Mouse (Mus musculus) olfactory bulb, adult 2 months (tissue): ENCODE measurements around the gene Cdiptos.

ENCODE experiments used
- CTCF ChIP-seq: fragments of 200-500 bp; IDR thresholded peaks from 2 replicates; pipeline ENCODE4 v1.5.1; 2012; ENCODE audit warnings: low read depth, mild to moderate bottlenecking, low read length, moderate library complexity; ENCODE audit not compliant: insufficient read depth
- POLR2A ChIP-seq: fragments of 200-500 bp; IDR thresholded peaks from 2 replicates; pipeline ENCODE4 v1.6.1; 2012; ENCODE audit warnings: mild to moderate bottlenecking, low read depth, low read length, moderate library complexity; ENCODE audit not compliant: insufficient read depth

DNA sequence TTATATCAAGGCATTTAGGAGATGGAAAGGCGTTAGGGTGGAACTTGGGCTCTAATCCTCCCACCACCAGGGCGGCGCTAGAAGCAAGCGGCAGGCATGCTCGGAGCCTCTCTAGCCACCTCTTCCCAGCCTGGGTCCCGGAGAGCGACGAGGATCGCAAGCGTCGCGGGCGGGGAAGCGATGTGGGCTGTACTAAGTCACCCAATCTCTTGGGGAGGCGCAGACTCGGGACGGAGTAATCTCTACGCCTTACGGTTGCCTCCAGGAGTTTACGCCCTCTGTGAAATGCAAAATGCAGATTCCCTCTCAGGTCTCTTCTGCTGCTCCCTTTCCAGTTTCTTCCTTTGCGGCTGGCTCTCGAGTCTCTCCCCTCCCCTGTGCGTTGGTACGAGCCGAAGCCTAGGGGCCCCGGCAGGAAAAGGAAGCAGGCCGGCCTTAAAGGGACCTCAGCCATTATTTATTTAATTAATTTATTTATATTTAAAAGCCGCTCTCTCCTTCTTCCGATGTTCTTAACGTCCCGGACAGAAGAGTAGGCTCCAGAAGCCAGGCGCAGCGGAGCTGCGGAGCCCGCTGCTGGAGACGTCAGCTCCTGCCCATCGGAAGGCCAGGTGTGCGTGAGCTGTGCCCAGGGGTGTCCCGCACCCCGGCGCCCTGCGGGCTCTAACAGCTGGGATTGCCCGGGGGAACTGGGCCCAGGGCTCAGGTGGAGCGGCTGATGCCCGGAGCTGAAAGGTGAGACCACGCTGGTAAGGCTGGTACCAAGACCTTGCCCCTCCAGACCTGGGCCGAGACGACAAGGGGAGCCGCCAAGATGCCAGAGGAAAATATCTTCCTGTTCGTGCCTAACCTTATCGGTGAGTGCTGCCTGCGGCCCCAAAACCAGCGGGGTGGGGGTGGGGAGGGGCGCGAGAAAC, at the start of gene Cdiptos:
- TF ChIP-seq CTCF (peak; percentile 84), POLR2A (0 out of 2 replicates have a peak, but pooled peaks have one; percentile 17)
